Mouse (Mus musculus) cortical plate, adult 2 months (tissue): ENCODE results near the gene Slc52a3. TPM values are rescaled to one million over a fixed set of nuclear protein-coding genes. Genes with fewer than 3 reads are reported as not detected.

Source experiments
- H3K27ac ChIP-seq: fragments of 200-500 bp; 2 replicates; pipeline ENCODE4 v1.5.1; 2012; ENCODE audit warnings: low read length, control low read depth, inconsistent platforms; ENCODE audit not compliant: insufficient read depth
- H3K4me1 ChIP-seq: fragments of 200-500 bp; 2 replicates; pipeline ENCODE4 v1.6.1; 2011; ENCODE audit warnings: low read length; ENCODE audit not compliant: control insufficient read depth, insufficient read depth
- H3K4me3 ChIP-seq: fragments of 200-500 bp; 2 replicates; pipeline ENCODE4 v1.5.1; 2011; ENCODE audit warnings: mild to moderate bottlenecking, low read length, control low read depth; ENCODE audit not compliant: insufficient read depth
- CTCF ChIP-seq: fragments of 200-500 bp; IDR thresholded peaks from 2 replicates; pipeline ENCODE4 v1.5.1; 2011; ENCODE audit warnings: mild to moderate bottlenecking, control low read depth, low read length; ENCODE audit not compliant: insufficient read depth; ENCODE audit errors: extremely low read depth
- POLR2A ChIP-seq: fragments of 200-500 bp; IDR thresholded peaks from 2 replicates; pipeline ENCODE4 v1.6.1; 2011; ENCODE audit warnings: mild to moderate bottlenecking, low read length, control low read depth; ENCODE audit not compliant: insufficient read depth; ENCODE audit errors: extremely low read depth
- polyA plus RNA-seq: library from polyadenylated mRNA; depleted of rRNA; stranded (reverse); fragments of >200 nt; gene quantifications from 2 replicates; pipeline ENCODE4 v1.2.3, GENCODE M21; 2012; rRNA removed

Slc52a3 gene
- polyA plus RNA-seq, result 3.1 and 3.3 TPM in 2 replicates

GRCm38 (mm10) chr2:151996229-151997189 lies at the start of gene Slc52a3:
Gene Slc52a3 (plus strand): TSS chr2:151996511.
- Histone ChIP-seq H3K4me3 (no peak within 1 kb of the TSS), H3K4me1 (no peaks in the 10 kb centered on the region), H3K27ac (peak within 1 kb of the TSS; percentile 38; the same call in 1 of the 2 replicates)
- TF ChIP-seq POLR2A (no peak), CTCF (peak; percentile 72)

GRCm38 (mm10) chr2:151947617-151948016 lies 48.7 kb upstream of the Slc52a3 start:
- no peak for TF ChIP-seq POLR2A
- no peak for TF ChIP-seq CTCF
- Histone ChIP-seq H3K4me3 (no peak overlapping the region), H3K27ac (no peak overlapping the region), H3K4me1 (no peaks in the 10 kb centered on the region)

GRCm38 (mm10) chr2:151948311-151948710 lies 48.0 kb upstream of the Slc52a3 start:
- H3K4me1 ChIP-seq, result no peaks in the 10 kb centered on the region
- H3K4me3 ChIP-seq, result no peak overlapping the region
- TF ChIP-seq CTCF (no peak), POLR2A (no peak)
- H3K27ac ChIP-seq, result no peak overlapping the region

GRCm38 (mm10) chr2:151949082-151949774 lies 47.1 kb upstream of the Slc52a3 start:
- no peaks in the 10 kb centered on the region for H3K4me1 ChIP-seq
- TF ChIP-seq POLR2A, result no peak
- TF ChIP-seq CTCF, result no peak
- H3K4me3 ChIP-seq, result no peak overlapping the region
- no peak overlapping the region for H3K27ac ChIP-seq

- H3K27ac ChIP-seq, result no peak overlapping the region
- H3K4me1 ChIP-seq, result no peaks in the 10 kb centered on the region
- H3K4me3 ChIP-seq, result no peak overlapping the region
- TF ChIP-seq POLR2A (no peak), CTCF (no peak)
Measured at GRCm38 (mm10) chr2:151953665-151954064, 42.6 kb upstream of the Slc52a3 start.

- no peak for TF ChIP-seq POLR2A
- TF ChIP-seq CTCF, result no peak
- H3K4me1 ChIP-seq, result no peaks in the 10 kb centered on the region
Measured at GRCm38 (mm10) chr2:151956500-151957137, 39.7 kb upstream of the Slc52a3 start.

GRCm38 (mm10) chr2:151959274-151959673 lies 37.0 kb upstream of the Slc52a3 start:
- no peak overlapping the region for H3K4me3 ChIP-seq

More at GRCm38 (mm10) chr2:151956500-151957137, 39.7 kb upstream of the Slc52a3 start:
- Histone ChIP-seq H3K4me3 (no peak overlapping the region), H3K27ac (no peak overlapping the region)

GRCm38 (mm10) chr2:151961284-151962196 lies 34.8 kb upstream of the Slc52a3 start:
- TF ChIP-seq POLR2A (no peak), CTCF (no peak)
- H3K27ac ChIP-seq, result no peak overlapping the region

More at GRCm38 (mm10) chr2:151959274-151959673, 37.0 kb upstream of the Slc52a3 start:
- Histone ChIP-seq H3K4me1 (peaks cover 2% of the 10 kb centered on the region; the same call in 1 of the 2 replicates), H3K27ac (no peak overlapping the region)
- TF ChIP-seq CTCF (no peak), POLR2A (no peak)

GRCm38 (mm10) chr2:151962474-151962873 lies 33.8 kb upstream of the Slc52a3 start:
- Histone ChIP-seq H3K4me3 (no peak overlapping the region), H3K4me1 (peaks cover 2% of the 10 kb centered on the region; the same call in 1 of the 2 replicates), H3K27ac (no peak overlapping the region)
- TF ChIP-seq POLR2A (no peak), CTCF (no peak)

More at GRCm38 (mm10) chr2:151961284-151962196, 34.8 kb upstream of the Slc52a3 start:
- no peak overlapping the region for H3K4me3 ChIP-seq
- peaks cover 2% of the 10 kb centered on the region; the same call in 1 of the 2 replicates for H3K4me1 ChIP-seq
